Mouse (Mus musculus): ENCODE results near the gene Il1rn. TPM values are rescaled to one million over a fixed set of nuclear protein-coding genes. Genes with fewer than 3 reads are reported as not detected.

The Il1rn gene
- total and polyA plus RNA-seq, 3 experiments: not detected

DNA sequence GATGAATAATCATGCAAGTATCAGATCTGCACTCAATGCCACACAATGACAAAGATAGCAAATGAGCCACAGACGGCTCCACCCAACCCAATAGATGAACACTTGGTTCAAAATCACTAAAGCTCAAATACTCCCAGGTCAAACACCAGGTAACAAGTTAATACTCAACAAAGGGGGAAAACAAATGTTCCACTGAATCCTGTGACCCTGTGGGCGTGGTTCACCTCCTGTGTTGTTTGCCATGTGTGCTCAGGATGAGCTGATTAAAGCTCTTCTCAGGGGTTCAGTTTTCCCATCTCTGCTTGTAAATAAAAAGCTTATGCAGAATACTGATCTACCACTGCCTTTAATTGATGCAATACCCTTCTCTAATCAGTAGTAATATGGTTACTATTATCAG, 14.5 kb downstream of the Il1rn start:
- no peak for DNase-seq (ENCODE audit: low read depth, low spot score)
- Histone ChIP-seq H3K4me3 (ENCODE audit: control insufficient read depth in 1 of 2, insufficient read depth in 1 of 2, low read depth in 2 of 2, low read length in 2 of 2) (no peak overlapping the region), H3K36me3 (ENCODE audit: control insufficient read depth in 1 of 2, insufficient read depth in 2 of 2, low read length in 2 of 2) (no peaks in the 10 kb centered on the region), H3K79me2 (ENCODE audit: control insufficient read depth, insufficient read depth, low read length, poor library complexity) (no peaks in the 10 kb centered on the region), H3K4me1 (ENCODE audit: control insufficient read depth in 1 of 2, insufficient read depth in 2 of 2, low read length in 2 of 2) (no peaks in the 10 kb centered on the region), H3K27me3 (ENCODE audit: control insufficient read depth in 1 of 2, insufficient read depth in 2 of 2, low read length in 2 of 2) (no peaks in the 10 kb centered on the region), H3K9ac (ENCODE audit: control insufficient read depth, low read depth, low read length, poor library complexity, severe bottlenecking) (no peak overlapping the region), H3K27ac (ENCODE audit: control insufficient read depth, low read depth, low read length) (no peak overlapping the region), H3K9me3 (replicated peaks; ENCODE audit: insufficient read depth, low read length) (no peaks in the 10 kb centered on the region)
- TF ChIP-seq ZC3H11A (IDR thresholded peaks at IDR 0.05; ENCODE audit: low read depth, low read length) (no peak), MXI1 (IDR thresholded peaks at IDR 0.05; ENCODE audit: low read depth, low read length) (no peak), HCFC1 (IDR thresholded peaks at IDR 0.05; ENCODE audit: low read depth, low read length) (no peak), JUND (IDR thresholded peaks at IDR 0.05; ENCODE audit: low read depth, low read length) (no peak), KAT2A (conservative IDR thresholded peaks at IDR 0.05; ENCODE audit: low read depth, low read length) (no peak), ETS1 (IDR thresholded peaks at IDR 0.05; ENCODE audit: low read depth, low read length) (no peak), NRF1 (IDR thresholded peaks at IDR 0.05; ENCODE audit: insufficient read depth, low read depth, low read length, poor library complexity, severe bottlenecking) (no peak), TBP (IDR thresholded peaks at IDR 0.05; ENCODE audit: low read depth, low read length) (no peak), MAFK (IDR thresholded peaks at IDR 0.05; ENCODE audit: borderline replicate concordance, low read depth, low read length) (no peak), TCF12 (IDR thresholded peaks at IDR 0.05; ENCODE audit: low read depth, low read length) (no peak), UBTF (IDR thresholded peaks at IDR 0.05; ENCODE audit: borderline replicate concordance, insufficient read depth, low read depth, low read length) (no peak), ZMIZ1 (IDR thresholded peaks at IDR 0.05; ENCODE audit: low read depth, low read length) (no peak), BHLHE40 (IDR thresholded peaks at IDR 0.05; ENCODE audit: borderline replicate concordance, low read depth, low read length) (no peak), GABPA (IDR thresholded peaks at IDR 0.05; ENCODE audit: low read depth, low read length) (no peak), ZKSCAN1 (IDR thresholded peaks at IDR 0.05; ENCODE audit: low read depth, low read length) (no peak)

DNA sequence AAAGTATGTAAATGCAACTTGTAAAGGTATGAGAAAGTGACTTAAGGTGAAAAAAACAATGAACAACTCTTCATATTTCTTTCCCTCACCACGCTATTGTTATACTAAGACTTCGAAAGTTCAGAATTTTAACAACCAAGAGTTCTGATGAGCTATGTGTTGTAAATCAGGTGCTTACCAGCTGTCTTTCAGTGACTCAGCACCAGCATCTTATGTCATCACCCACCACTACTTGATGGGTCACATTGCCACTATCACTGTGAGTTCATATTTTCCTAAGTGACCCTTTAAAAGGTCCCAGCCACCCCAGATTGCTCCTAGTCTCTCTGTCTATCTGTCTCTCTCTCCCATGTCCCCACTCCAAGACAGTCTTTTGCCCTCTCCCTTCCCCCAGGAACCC, 16.4 kb downstream of the Il1rn start:
- DNase-seq (ENCODE audit: low read depth, low spot score): no peak
- no peaks in the 10 kb centered on the region for H3K79me2 ChIP-seq (ENCODE audit: control insufficient read depth, insufficient read depth, low read length, poor library complexity)
- no peak overlapping the region for H3K4me3 ChIP-seq (ENCODE audit: control insufficient read depth in 1 of 2, insufficient read depth in 1 of 2, low read depth in 2 of 2, low read length in 2 of 2)
- no peaks in the 10 kb centered on the region for H3K27me3 ChIP-seq (ENCODE audit: control insufficient read depth in 1 of 2, insufficient read depth in 2 of 2, low read length in 2 of 2)
- no peaks in the 10 kb centered on the region for H3K4me1 ChIP-seq (ENCODE audit: control insufficient read depth in 1 of 2, insufficient read depth in 2 of 2, low read length in 2 of 2)
- H3K9me3 ChIP-seq (replicated peaks; ENCODE audit: insufficient read depth, low read length): no peaks in the 10 kb centered on the region
- no peaks in the 10 kb centered on the region for H3K36me3 ChIP-seq (ENCODE audit: control insufficient read depth in 1 of 2, insufficient read depth in 2 of 2, low read length in 2 of 2)
- H3K27ac ChIP-seq (ENCODE audit: control insufficient read depth, low read depth, low read length): no peak overlapping the region
- TF ChIP-seq RCOR1 (IDR thresholded peaks at IDR 0.05; ENCODE audit: low read depth, low read length): no peak
- no peak for TF ChIP-seq HCFC1 (IDR thresholded peaks at IDR 0.05; ENCODE audit: low read depth, low read length)
- TF ChIP-seq ETS1 (IDR thresholded peaks at IDR 0.05; ENCODE audit: low read depth, low read length): no peak
- TF ChIP-seq CTCF (IDR thresholded peaks at IDR 0.05 in 2 of 3, conservative IDR thresholded peaks at IDR 0.05 in 1 of 3; ENCODE audit: control insufficient read depth in 1 of 3, insufficient read depth in 1 of 3, low read depth in 2 of 3, low read length in 3 of 3, poor library complexity in 1 of 3, severe bottlenecking in 1 of 3): no peak
- TF ChIP-seq UBTF (IDR thresholded peaks at IDR 0.05; ENCODE audit: borderline replicate concordance, insufficient read depth, low read depth, low read length): no peak
- TF ChIP-seq ZKSCAN1 (IDR thresholded peaks at IDR 0.05; ENCODE audit: low read depth, low read length): no peak
- no peak for TF ChIP-seq MEF2A (IDR thresholded peaks at IDR 0.05; ENCODE audit: extremely low read depth, insufficient replicate concordance, low read depth, low read length, poor library complexity, severe bottlenecking)
- H3K9ac ChIP-seq (ENCODE audit: control insufficient read depth, low read depth, low read length, poor library complexity, severe bottlenecking): no peak overlapping the region

Data from MEL (cell line).